Mouse (Mus musculus): Measurements from ENCODE around the gene Dgka. TPM values are rescaled to one million over a fixed set of nuclear protein-coding genes. Genes with fewer than 3 reads are reported as not detected.
"Not testable (repeated sequence)": the region's sequence is repeated elsewhere in the genome, so short reads cannot be mapped to it uniquely, and the experiment has no call there.

Dgka gene
- polyA plus RNA-seq, 2 experiments from 2014 or later, result 322 to 370 TPM

DNA sequence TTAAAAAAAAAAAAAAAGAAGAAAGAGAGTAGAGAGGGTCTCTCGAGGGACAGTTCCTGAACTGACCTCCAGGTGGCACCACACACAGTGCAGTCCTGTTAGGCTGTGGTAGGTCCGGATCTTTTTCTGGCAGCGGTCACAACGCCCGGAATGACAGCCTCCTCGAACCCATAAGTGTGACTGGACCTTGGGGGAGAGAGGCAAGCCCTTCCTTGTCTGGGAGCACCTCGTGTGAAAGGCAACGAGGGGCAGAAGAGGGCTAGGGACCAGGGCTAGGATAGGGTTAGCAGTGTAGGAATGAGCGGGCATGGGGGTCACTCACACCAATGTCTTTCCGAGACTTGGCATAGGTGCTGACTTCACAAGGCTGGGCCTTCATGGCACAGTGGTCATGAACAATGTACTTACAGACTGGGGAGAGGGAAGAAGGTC is 13.6 kb downstream of the Dgka start:
- peak; percentile 51 for ATAC-seq

DNA sequence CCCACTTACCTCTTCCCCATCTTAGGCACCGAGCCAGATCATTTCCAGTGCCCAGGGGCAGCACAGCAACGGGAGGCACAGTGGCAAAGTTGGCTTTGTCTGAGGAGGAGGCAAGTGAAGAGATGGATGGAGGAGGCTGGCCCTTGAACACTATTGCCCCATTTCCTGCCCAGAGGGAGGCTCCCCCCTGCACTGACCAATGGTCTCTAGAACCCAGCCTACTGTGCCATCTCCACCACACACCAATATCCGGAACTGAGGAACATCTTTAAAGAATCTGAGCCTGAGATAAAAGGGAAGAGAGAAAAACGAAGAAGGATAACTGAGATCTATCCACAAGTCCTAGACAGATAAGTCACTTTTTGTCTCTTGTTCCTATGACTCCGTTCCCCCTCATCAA is 16.6 kb downstream of the Dgka start:
- ATAC-seq, result no peak

DNA sequence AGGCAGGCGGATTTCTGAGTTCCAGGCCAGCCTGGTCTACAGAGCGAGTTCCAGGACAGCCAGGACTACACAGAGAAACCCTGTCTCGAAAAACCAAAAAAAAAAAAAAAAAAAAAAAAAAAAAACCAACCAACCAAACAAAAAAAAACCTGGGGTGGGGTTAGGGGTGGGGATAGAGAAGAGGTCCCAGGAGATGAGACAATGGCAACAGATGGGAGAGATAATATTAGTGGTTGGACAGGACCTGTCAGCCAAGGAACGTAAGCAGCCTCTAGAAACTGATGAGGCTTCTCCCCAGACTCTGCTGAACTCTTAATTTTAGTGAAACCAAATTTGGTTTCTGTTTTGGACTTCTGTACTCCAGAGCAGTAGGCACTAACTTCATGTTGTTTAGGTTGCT is 19.2 kb downstream of the Dgka start:
- ATAC-seq, result peak; percentile 15

DNA sequence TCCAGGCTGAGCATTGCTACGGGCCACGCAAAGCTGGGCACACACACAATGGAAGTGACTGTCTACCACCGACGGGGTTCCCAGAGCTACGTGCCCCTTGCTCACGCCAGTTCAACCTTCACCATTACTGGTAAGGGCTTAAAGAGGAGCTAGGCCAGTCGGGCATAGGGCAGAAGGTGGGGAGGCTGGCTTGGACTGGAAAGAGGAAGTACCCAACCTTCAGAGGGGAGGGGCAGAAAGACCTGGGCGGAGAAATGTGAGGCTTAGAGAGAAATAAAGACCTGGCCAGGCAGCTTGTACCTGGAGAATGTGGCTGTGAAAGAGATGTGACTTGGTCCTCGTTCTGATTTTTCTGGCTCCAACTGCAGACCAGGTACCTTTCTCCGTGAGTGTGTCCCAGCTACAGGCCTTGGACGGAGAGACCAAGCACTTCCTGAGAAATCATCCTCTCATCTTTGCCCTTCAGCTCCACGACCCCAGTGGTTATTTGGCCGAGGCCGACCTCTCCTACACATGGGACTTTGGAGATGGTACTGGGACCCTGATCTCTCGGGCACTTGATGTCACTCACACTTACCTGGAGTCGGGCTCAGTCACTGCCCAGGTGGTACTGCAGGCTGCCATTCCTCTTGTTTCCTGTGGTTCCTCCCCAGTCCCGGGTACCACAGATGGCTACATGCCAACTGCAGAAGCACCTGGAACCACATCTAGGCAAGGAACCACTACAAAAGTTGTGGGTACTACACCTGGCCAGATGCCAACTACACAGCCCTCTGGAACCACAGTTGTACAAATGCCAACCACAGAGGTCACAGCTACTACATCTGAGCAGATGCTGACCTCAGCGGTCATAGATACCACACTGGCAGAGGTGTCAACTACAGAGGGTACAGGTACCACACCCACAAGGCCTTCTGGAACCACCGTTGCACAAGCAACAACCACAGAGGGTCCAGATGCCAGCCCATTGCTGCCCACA is 28.8 kb downstream of the Dgka start:
- peak; percentile 76 for ATAC-seq

DNA sequence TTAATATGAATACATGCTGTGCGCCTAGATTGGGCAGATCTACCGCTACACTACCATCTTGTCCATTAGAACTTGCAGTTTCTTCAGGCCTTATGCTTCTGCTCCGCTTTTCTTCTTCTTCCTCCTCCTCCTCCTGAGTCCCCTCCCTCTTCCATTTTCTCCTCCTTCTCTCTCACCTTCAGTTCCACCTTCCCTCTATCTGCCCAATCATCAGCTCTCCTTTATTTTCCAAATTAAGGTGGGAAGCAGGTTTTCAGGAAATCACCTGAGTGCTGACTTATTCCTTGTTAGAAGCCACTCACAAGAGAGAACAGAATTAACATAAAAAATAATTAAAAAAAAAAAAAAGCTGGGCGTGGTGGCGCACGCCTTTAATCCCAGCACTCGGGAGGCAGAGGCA is 33.3 kb downstream of the Dgka start:
- ATAC-seq, result not testable (repeated sequence)

DNA sequence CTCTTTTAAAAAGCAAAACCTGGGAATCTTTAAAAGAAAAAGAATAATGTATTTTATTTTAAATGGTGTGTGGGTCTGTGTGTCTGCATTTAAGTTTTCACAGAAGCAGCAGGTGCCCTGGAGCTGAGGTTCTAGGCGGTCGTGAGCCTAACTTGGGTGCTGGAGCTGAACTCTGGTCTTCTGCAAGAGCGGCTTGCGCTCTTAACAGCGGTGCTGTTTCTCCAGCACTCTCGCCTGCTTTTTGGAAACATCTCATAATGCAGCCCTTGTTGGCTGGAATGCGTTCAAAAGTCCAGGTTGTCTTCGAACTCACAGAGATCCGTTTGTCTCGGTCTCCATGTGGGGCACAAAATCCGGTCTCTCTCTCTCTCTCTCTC is 39.4 kb downstream of the Dgka start:
- ATAC-seq, result peak; percentile 42

DNA sequence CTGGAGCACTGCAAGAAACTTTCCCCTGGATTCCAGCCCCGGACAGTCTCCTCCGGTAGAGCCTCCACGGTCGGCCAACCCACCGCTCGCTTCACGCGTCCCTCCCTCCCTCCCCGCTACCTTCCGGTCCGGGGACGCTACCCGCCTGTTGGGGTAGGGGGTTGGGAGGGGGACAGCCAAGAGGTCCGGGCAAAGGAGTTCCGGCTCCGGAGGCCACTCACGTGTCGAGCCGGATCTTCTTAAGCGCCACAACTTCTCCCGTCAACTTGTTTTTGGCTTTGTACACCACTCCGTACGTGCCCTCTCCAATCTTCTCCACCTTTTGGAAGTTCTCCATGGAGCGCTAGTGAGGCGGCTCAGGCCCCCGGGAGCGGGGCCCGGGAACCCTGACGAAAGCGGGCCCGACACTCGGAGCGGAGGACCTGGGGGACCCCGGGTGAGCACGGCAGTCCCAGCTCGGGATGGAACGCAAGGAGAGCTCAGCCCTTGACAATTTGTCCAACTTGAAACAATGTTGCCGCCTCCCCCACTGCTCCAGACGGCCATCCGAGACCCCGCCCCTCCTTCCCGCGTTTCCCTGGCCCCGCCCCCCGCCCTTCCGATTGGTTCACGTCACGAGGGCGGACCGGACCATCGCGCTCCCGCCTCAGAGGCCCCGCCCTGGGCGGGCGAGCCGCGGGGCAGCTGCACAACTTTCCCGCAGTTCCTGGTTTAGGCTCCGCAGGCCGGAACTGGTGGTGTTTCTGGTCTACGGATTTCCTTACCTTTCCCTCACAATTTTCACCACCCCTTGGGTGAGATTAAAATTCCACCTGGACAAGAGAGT is 40.0 kb downstream of the Dgka start, which contains the start of gene Cdk2:
Gene Cdk2 (minus strand): TSS at position 541 of the 826 bp plus-strand sequence.
- ATAC-seq, result peak; percentile 91

DNA sequence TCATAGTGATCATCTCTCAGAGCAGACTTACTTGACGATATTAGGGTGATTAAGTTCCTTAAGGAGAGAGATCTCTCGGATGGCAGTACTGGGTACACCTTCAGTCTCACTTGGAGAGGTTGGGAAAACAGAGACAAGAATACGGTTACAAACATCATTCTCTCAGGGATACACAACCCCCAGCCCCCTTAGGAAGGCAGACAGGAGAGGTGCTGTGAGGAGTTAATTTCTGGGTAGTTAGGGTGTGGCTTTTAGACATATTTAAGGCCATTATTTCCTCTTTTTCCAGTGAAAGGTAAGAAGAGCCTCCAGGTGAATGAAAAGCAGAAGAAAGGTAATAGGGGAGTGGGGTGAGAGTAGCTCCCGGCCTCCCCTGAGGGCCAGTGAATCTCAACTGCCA is 40.8 kb downstream of the Dgka start, which contains the start of gene Pmel:
Gene Pmel (plus strand): TSS at position 301 of the 400 bp plus-strand sequence.
- ATAC-seq, result no peak

DNA sequence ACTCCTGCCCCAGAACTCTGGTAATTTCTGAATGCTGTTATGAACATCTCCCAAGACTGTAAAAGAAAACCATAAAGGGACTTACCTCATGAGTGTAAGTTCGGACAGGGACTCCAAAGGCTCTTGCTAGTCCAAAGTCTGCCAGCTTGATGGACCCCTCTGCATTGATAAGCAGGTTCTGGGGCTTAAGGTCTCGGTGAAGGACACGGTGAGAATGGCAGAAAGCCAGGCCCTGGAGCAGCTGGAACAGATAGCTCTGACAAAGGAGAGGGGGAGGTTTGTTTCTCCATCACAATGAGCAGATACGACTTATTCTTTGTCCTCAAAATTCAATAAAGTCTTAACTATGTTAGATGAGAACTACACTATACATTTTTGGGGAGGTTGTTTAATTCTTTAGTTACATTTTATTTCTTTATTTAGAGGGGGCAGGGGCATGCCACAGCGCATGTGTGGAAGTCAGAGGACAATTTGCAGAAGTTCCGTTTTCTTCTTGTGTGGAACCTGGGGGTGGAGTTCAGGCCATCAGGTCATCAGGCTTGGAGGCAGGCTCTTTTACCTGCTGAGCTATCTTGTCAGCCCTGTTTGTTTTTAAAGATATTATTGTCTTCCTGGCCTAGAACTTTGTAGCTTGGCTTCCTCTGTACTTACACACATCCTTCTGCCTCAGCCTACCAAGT is 42.2 kb downstream of the Dgka start:
- no peak for ATAC-seq

DNA sequence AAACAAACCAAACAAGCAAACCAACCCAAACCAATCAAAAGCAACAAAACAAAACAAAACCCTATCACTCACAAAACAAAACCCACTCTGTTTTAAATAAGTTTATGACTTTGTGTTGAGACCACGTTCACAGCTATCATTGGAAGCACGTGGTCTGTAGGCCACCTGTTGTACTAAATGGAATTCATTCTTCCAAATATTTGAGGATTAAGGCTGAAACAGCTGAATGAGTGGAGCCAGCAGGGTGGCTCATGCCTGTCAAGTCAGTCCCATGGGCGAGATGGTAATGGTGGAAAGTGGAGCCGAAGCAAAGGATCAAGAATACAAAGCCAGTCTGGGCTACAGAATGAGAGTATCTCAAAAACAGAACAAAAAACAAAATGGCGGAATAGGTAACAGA is 43.9 kb downstream of the Dgka start:
- no peak for ATAC-seq

DNA sequence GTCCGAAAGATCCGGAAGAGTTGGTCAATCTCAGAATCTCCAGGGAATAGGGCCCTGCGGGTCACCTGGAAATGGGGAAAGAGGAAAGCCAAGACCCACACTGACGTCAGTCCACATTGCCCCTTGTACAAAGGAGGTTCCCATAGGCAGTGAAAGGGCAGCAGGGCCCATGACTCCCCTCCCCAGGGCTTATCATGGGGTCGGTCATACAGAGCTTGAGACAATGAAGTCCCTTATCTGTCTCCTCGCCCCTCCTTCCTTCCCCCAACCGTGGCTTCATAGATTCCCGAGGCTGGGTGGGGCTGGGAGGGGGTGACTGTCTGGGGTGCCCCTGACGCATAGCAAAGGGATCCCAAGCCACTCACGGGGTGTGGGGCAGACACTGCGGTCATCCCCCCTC is 45.0 kb downstream of the Dgka start:
- no peak for ATAC-seq

DNA sequence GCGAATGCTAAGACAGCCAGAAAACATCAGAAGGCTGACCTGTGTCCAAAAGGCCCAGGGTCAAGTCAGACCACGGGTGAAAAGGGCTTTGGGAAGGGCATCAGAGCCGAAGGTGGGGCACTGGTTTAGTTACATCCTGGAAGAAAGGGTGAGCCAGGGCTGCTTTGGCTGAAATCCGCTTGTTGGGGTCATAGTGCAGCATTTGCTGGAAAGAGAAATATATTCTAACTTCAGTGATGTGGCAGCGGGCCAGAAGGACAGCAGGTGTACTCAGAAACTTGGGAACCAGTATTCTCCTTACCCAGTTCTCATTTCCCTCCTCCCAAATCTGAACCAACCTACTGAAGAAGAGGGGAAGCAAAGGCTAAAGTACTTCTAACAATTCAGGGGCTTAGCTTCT is 45.6 kb downstream of the Dgka start:
- no peak for ATAC-seq

DNA sequence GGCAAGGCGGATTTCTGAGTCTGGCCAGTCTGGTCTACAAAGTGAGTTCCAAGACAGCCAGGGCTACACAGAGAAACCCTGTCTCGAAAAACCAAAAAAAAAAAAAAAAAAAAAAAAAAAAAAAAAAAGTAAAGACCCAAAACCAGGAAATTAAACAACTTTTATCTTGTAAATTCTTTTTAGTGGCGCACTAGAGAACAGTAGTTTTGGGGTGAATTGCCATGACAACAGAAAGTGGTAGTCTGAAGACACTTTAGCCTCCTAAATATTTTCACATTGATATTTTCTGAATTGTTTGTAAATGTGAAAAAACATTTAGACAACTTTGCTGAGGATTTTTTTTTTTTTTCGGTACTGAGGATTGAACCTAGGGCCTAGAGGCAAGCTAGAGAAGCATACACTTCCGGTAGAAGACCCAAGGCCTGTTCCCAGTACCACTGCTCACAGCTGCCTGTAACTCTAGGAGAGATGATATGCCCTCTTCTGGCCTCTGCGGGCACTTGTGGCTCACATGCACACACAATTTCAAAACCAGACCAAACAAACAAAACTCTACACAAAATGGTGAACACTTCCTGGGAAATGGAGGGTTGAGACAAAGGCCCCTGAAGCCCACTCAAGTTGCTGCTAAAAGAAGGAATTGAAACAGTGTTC is 47.5 kb downstream of the Dgka start:
- no peak for ATAC-seq

DNA sequence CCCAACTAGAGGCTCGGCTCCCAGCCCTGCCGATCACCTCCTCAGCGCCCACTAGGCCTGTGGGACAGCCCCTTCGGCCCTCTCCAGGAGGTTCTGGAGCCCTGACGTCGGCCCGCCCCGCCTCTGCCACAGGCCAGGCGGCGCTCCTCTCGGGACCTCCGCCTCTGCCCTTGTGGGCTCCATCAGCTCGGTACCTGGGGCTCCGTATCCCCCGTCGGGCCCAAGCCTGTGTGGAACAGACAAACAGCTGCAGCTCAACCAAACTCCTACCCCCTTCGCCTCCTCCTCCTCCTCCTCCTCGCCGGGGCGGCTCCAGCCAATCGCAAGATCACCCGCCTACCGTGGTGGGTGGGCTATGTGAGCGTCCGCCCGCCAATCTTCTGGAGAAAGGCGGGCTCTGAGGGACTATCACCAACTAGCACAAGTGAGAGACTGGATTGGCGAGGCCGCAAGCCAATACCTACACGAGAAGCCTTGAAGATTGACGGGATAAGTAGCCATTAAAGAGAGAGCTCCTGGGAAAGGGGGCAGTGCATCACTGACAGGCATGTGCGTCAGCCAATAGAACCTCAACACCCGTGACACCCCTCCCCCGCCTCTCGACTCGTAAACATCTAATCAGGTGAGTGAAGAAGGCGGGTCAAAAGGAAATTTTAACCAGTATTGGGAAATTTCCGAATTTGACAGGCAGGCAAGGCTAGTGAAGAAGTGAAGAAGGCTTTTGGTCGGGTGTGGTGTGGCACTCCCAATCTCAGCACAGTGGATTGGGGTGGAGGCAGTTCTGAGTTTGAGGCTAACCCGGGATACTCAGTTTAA is 48.5 kb downstream of the Dgka start, which contains the start of gene Rab5b:
Gene Rab5b (minus strand): TSS at position 273 of the 816 bp plus-strand sequence.
- peak; percentile 97 for ATAC-seq

DNA sequence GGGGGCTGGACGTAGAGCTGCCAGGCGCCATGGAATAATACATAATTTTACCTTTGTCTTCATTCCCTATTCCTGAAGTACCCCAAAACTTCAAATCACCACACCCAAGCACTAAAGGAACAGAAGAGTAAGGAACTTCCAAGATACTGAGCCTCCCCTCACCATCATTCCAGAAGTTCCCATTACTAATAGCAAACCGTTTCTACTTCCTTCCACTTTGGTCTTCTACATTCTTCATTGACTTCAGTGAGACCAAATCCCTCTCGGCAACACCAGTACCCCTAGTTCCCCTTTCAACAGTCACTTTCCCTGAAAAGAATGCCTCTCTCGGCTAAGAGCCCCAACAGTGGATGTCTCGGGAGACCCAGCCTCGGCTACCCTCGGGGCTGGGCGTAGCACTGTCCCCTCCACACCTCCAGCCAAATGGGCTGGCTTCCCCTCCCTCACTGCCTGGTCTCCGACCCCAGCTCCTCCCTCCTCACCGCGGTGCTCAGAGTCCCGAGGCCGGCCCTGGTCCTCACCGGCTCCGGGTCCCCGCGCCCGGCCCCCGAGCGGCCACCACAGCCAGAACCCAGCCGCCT is 49.2 kb downstream of the Dgka start:
- no peak for ATAC-seq

DNA sequence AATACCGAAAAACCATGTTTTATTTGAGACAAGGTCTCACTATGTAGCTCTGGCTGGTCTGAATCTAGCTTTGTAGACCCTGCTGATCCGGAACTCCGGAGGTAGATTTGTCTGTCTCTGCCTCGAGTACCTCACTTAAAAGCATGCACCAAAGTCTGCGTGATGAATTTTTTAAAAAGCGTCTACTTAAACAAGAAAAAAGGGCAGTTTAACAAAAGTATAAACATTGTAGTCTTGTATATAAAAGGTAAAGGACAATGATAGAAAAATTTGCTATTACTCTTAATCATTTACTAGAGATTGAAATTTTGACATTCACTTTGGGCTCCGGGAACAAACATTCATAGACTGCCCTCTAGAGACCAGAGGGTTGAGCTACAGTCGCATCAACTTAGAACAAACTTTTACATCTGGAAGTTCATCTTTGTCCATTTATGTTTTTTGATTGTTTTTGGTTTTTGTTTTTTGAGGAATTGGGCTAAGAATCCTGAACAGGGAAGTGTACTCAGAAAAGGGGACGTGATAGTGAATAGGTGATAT is 70.1 kb downstream of the Dgka start:
- peak; percentile 65 for ATAC-seq

DNA sequence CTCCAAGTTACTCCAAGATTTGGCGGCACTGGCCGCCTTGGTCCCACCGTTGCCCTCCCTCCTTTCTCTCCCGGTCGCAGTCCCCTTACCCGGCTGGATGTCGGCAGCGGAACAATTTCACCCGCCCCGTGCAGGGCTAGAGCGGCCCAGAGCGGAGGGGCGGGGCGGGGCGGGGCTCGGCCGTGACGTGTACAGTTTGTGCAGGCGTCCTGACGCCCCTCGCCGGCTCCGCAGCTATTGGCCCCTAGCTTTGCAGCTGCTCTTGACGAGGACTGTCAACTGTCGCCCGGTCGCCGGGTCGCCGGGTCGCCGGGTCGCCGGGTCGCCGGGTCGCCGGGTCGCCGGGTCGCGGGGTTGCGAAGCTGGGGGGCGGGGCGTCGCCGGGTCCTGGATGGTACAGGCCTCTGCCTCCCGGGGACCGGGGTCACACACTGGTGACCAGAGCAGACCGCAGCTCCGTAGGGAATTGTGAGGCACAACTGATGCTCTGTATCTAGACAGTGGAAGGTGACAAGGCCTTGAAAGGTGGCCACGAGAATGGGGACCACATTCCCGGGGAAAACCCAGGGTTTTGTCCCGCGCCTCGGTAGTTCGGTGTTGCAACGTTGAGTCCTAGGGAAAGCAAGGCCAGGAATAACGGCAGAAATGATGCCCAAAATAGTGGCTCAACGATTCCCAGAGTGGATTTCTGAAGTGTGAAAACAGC is 70.7 kb downstream of the Dgka start, which contains the start of gene Suox:
Gene Suox (minus strand): TSS at position 311 of the 706 bp plus-strand sequence.
- ATAC-seq, result peak; percentile 89

DNA sequence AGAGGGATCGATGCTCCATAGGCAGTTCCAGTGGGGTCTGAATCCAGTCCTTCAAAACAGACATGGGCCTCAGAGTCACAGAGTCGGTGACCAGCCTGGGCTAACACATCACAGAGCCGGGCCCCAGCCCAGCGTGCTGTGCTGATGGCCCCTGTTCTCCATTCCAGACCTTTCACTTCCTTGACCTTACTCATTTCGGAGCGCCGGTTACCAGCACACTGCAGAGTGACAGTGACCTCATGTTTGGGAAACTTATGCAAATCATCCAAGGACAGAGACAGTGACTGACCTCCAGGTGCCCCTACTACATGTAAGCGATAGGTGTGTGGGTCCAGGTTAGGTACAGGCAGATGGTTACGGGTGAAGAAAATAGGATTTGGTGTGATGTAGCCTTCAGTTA is 73.5 kb downstream of the Dgka start:
- ATAC-seq, result no peak

Measured in CD4-positive, CD25-positive, alpha-beta regulatory T cell, adult 4 months (primary cell).